Mouse (Mus musculus): ENCODE results near the gene Polr1b.

GRCm38 (mm10) chr2:129061456-129062059 is 39.2 kb upstream of the Polr1b start:
- TF ChIP-seq CTCF (IDR thresholded peaks at IDR 0.05; ENCODE audit: low read depth), result no peak
- no peak for TF ChIP-seq EP300 (IDR thresholded peaks at IDR 0.05; ENCODE audit: low read depth)

Data from liver, postnatal 0 days (tissue).